Mouse (Mus musculus): Measurements from ENCODE around the gene Gata5. TPM values are rescaled to one million over a fixed set of nuclear protein-coding genes. Genes with fewer than 3 reads are reported as not detected.

Gata5 gene
- polyA plus RNA-seq (2017; shearing (Covaris generic)): not detected

GRCm38 (mm10) chr2:180334551-180334986, at the start of gene Gata5:
TSS of gene Gata5 (minus strand) at chr2:180334699.

DNA sequence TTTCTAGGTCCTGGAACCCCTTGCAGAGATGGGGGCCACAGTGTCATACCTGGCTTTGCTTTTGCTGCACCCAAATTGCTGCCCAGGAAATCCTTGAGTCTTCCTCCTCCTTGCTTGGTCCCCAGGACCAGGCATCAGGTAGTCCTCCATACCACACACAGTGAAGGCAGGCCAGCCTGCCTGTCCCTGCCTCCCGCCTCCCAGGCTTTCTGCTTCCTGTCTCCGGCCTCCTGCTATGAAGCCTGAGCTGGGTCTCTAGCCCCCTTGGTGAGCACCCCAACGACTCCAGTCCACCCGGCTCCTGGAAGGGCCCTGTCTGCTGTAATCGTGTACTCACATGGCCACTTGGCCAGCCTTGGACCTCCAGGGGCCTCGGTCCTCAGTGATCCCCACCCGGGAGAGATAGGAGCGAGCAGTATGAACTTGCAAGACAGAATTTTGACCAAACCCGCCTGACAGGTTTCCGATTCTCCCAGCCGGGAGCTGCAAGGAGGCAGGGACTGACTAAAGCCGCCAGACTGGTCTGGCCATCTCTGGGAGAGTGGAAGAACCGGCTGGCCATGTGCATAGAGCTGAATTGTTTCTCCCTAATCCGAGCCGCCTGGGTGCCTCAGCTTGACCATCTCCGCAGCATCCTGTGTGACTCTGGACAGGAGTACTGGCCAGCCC, 44.9 kb downstream of the Gata5 start, which contains the start of gene Rbbp8nl:
Gene Rbbp8nl (minus strand): TSS at position 440 of the 669 bp plus-strand sequence.

Other genes with a start within 250 kb of the Gata5 start
- not detected for gene Hrh3, start 230.2 kb downstream of the Gata5 start, polyA plus RNA-seq (2017; shearing (Covaris generic))
- gene Osbpl2, start 215.4 kb downstream of the Gata5 start, polyA plus RNA-seq (2017; shearing (Covaris generic)): 39.2 TPM
- gene Adrm1, start 163.2 kb downstream of the Gata5 start, polyA plus RNA-seq (2017; shearing (Covaris generic)): 197 TPM
- gene Lama5, start 108.8 kb downstream of the Gata5 start, polyA plus RNA-seq (2017; shearing (Covaris generic)): not detected
- gene Rps21, start 77.3 kb downstream of the Gata5 start, polyA plus RNA-seq (2017; shearing (Covaris generic)): 922 TPM
- 69.2 TPM for gene Cables2, start 61.2 kb downstream of the Gata5 start, polyA plus RNA-seq (2017; shearing (Covaris generic))
- gene Rbbp8nl, start 44.8 kb downstream of the Gata5 start, polyA plus RNA-seq (2017; shearing (Covaris generic)): 0.20 TPM
- 3.9 TPM for gene Slco4a1, start 121.5 kb upstream of the Gata5 start, polyA plus RNA-seq (2017; shearing (Covaris generic))
- gene Ntsr1, start 165.3 kb upstream of the Gata5 start, polyA plus RNA-seq (2017; shearing (Covaris generic)): not detected
- gene Mrgbp, start 246.6 kb upstream of the Gata5 start, polyA plus RNA-seq (2017; shearing (Covaris generic)): 66.6 TPM

All from naive thymus-derived CD4-positive, alpha-beta T cell, adult 5 months (primary cell).